Mouse (Mus musculus): ENCODE measurements around the gene Syt12.

GRCm38 (mm10) chr19:4511116-4511841, 34.0 kb upstream of the Syt12 start:
- TF ChIP-seq CTCF (IDR thresholded peaks at IDR 0.05; ENCODE audit: extremely low read depth, insufficient read depth, insufficient read length, insufficient replicate concordance): no peak
- no peak for TF ChIP-seq POLR2A (IDR thresholded peaks at IDR 0.05; ENCODE audit: low read depth, low read length)

All from spleen, adult 2 months (tissue).